Mouse (Mus musculus): ENCODE measurements around the gene Lamp1. TPM values are rescaled to one million over a fixed set of nuclear protein-coding genes. Genes with fewer than 3 reads are reported as not detected.

Gene Lamp1
- polyA plus RNA-seq, 1 experiment = not detected

DNA sequence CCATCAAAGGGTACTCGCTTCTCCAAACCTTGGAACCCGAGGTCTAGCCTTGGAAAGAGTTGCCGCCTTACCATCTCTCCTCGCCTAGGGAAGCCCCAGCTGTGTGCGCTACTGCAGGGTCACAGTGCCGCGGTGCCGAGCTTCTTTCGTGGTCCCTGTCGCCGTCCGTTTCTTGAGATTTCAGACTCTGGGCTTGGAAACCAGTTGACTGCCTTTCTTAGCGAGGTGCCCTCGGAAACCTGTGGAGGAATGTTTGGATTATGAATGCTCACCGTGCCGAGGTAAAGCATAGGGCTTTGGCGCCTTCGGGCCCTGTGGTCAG, 42.0 kb downstream of the Lamp1 start:
- H3K4me3 ChIP-seq (ENCODE audit: insufficient read depth, low read depth, low read length) = peak overlapping the region; percentile 32
- TF ChIP-seq CTCF (IDR thresholded peaks at IDR 0.05; ENCODE audit: insufficient read depth, low read depth, low read length) = no peak
- TF ChIP-seq POLR2A (IDR thresholded peaks at IDR 0.05; ENCODE audit: insufficient read depth, low read depth, low read length) = no peak
- peaks cover 14% of the 10 kb centered on the region for H3K4me1 ChIP-seq (ENCODE audit: control insufficient read depth, insufficient read depth, low read length)
- 2% methylated on average over 18 of the region's 18 CpGs for whole genome bisulfite sequencing
- no peak overlapping the region for H3K27ac ChIP-seq (ENCODE audit: insufficient read depth, low read depth, low read length)

DNA sequence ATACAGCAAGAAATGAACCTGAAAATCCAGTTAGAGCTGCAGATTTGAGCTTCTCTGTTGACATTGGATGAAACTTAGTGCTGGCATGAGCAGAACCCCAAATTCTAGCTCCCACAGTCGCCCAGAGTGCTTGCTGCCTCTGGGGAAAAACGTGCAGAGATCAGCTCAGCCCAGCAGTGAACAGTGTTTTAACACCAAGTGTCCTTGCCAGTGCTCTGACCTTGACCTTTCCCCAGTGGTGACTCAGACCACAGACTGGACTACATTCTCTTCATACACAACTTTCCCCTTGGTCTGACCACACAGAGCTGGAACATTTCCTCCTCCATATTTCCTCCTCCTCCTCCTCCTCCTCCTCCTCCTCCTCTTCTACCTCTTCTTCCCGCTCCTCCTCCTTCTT, 43.1 kb downstream of the Lamp1 start:
- WGBS = 69% methylated on average over 3 of the region's 3 CpGs
- no peak overlapping the region for H3K27ac ChIP-seq (ENCODE audit: insufficient read depth, low read depth, low read length)
- H3K4me1 ChIP-seq (ENCODE audit: control insufficient read depth, insufficient read depth, low read length) = peaks cover 14% of the 10 kb centered on the region
- no peak for TF ChIP-seq CTCF (IDR thresholded peaks at IDR 0.05; ENCODE audit: insufficient read depth, low read depth, low read length)
- TF ChIP-seq POLR2A (IDR thresholded peaks at IDR 0.05; ENCODE audit: insufficient read depth, low read depth, low read length) = no peak
- no peak overlapping the region for H3K4me3 ChIP-seq (ENCODE audit: insufficient read depth, low read depth, low read length)

DNA sequence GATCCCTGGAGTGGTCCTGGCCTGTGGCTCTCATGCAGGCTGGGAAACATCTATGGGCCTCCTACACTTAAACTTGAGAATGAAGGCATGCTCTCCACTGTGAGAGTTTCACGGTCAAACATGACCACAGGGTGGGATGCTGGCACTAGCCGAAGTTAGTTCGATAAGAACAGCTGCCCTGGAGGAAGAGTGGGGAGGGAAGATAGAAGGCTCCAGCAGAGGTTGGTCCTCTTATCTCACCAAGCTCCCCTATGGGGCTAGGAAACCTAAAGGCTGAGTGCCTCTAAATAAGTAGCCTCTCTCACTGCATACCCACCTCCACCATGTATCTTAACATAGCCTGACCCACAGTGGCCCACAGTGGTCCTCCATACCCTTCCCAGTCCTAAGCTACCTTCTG, 43.8 kb downstream of the Lamp1 start:
- Histone ChIP-seq H3K27ac (ENCODE audit: insufficient read depth, low read depth, low read length) (no peak overlapping the region), H3K4me1 (ENCODE audit: control insufficient read depth, insufficient read depth, low read length) (peaks cover 14% of the 10 kb centered on the region), H3K4me3 (ENCODE audit: insufficient read depth, low read depth, low read length) (no peak overlapping the region)
- WGBS = 89% methylated on average over 3 of the region's 3 CpGs
- TF ChIP-seq CTCF (IDR thresholded peaks at IDR 0.05; ENCODE audit: insufficient read depth, low read depth, low read length) = no peak
- TF ChIP-seq POLR2A (IDR thresholded peaks at IDR 0.05; ENCODE audit: insufficient read depth, low read depth, low read length) = no peak

DNA sequence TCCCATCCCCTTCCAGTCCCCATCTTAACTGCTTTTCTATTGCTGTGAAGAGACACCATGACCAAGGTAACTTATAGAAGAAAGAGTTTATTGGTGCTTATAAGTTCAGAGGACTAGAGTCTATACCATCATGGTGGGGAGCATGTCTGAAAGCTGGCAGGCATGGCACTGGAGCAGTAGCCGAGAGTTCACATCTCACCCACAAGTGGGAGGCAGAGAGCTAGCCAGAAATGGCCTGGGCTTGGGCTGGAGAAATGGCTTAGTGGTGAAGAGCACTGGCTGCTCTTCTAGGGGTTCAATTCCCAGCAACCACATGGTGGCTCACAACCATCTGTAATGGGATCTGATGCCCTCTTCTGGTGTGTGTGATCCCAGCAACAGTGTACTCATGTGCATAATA, 44.5 kb downstream of the Lamp1 start:
- TF ChIP-seq POLR2A (IDR thresholded peaks at IDR 0.05; ENCODE audit: insufficient read depth, low read depth, low read length) (no peak), CTCF (IDR thresholded peaks at IDR 0.05; ENCODE audit: insufficient read depth, low read depth, low read length) (no peak)
- Histone ChIP-seq H3K4me1 (ENCODE audit: control insufficient read depth, insufficient read depth, low read length) (peaks cover 14% of the 10 kb centered on the region), H3K27ac (ENCODE audit: insufficient read depth, low read depth, low read length) (no peak overlapping the region), H3K4me3 (ENCODE audit: insufficient read depth, low read depth, low read length) (no peak overlapping the region)
- WGBS = 82% methylated on average over 1 of the region's 1 CpGs

DNA sequence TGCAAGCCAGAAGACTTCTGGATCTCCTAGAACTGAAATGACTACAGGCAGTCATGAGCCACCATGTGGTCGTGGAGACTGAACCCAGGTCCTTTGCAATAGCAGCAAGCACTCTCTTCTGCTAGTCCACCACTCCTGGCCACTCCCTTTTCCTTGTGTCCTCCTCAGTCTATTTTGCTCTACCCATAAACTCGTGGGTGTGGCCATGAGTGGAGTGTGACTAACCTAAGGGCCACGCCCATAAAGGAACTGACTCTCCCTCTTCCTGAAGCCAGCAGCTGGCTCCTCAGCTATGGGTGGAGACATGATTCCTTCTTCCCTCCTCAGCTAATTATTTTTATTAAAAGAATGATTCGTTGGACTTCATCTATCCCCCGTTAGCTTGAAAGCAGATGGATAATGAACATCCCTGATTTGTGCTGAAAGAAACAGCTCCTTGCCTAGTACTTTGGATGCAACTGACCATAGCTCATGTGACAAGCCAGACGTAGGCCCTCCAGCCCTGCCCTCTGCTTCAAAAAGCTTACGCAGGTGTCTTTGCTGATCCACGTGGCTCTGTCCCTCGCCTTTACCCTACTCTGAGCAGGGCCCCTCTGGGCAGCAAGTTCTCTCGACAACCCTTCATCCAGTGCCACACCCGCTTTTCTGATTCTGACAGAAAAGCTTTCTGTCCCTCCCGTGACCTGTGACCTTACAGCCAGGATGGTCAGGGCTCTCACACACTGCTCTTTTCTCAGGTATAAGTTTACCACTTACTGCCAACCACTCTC, 45.6 kb downstream of the Lamp1 start:
- no peak overlapping the region for H3K27ac ChIP-seq (ENCODE audit: insufficient read depth, low read depth, low read length)
- no peak for TF ChIP-seq POLR2A (IDR thresholded peaks at IDR 0.05; ENCODE audit: insufficient read depth, low read depth, low read length)
- no peak for TF ChIP-seq CTCF (IDR thresholded peaks at IDR 0.05; ENCODE audit: insufficient read depth, low read depth, low read length)
- WGBS = 72% methylated on average over 12 of the region's 12 CpGs

DNA sequence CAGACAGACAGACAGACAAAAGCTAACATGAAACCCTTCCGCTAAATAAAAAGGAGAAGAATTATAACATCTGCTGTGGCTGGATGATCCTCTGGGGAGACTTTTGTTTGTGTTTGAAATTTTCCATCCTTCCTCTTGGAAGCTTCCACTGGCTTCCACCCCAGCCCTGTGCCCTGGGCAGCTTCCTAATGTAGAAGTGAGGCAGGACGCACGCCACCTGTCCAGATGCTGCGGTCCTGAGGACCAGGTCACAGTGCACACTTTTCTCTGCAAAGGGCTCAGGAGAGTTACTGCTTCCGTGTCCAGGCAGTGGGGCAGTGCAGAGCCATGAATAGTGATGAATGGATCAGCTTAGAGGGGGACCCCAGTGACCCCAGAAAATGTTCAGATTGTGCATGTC, 46.4 kb downstream of the Lamp1 start:
- TF ChIP-seq CTCF (IDR thresholded peaks at IDR 0.05; ENCODE audit: insufficient read depth, low read depth, low read length) = no peak
- TF ChIP-seq POLR2A (IDR thresholded peaks at IDR 0.05; ENCODE audit: insufficient read depth, low read depth, low read length) = no peak
- 88% methylated on average over 5 of the region's 5 CpGs for WGBS
- Histone ChIP-seq H3K4me1 (ENCODE audit: control insufficient read depth, insufficient read depth, low read length) (peaks cover 11% of the 10 kb centered on the region), H3K27ac (ENCODE audit: insufficient read depth, low read depth, low read length) (no peak overlapping the region), H3K4me3 (ENCODE audit: insufficient read depth, low read depth, low read length) (no peak overlapping the region)

More for the DNA sequence above, 45.6 kb downstream of the Lamp1 start:
- no peak overlapping the region for H3K4me3 ChIP-seq (ENCODE audit: insufficient read depth, low read depth, low read length)
- H3K4me1 ChIP-seq (ENCODE audit: control insufficient read depth, insufficient read depth, low read length) = peaks cover 18% of the 10 kb centered on the region

DNA sequence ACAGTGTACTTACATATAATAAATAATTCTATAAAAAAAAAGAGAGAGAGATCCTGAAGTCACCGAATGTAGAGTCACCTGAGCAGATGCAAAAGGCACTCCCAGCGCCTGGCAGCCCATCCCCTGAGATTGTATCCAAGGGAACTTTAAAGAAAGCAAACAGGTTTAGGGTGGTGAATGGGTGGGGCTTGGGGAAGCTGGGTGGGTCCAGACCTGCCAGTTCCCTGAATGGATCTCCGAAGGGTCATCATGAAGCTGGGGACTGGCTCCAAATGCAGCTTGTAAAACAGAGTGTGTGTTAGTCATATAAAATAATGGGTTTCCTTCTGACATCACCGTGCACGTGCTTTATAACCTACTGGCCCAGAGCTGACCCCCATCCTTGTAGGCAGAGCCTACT, 47.3 kb downstream of the Lamp1 start:
- peaks cover 6% of the 10 kb centered on the region for H3K4me1 ChIP-seq (ENCODE audit: control insufficient read depth, insufficient read depth, low read length)
- H3K27ac ChIP-seq (ENCODE audit: insufficient read depth, low read depth, low read length) = no peak overlapping the region
- H3K4me3 ChIP-seq (ENCODE audit: insufficient read depth, low read depth, low read length) = no peak overlapping the region
- WGBS = 57% methylated on average over 5 of the region's 5 CpGs
- no peak for TF ChIP-seq POLR2A (IDR thresholded peaks at IDR 0.05; ENCODE audit: insufficient read depth, low read depth, low read length)
- TF ChIP-seq CTCF (IDR thresholded peaks at IDR 0.05; ENCODE audit: insufficient read depth, low read depth, low read length) = no peak

DNA sequence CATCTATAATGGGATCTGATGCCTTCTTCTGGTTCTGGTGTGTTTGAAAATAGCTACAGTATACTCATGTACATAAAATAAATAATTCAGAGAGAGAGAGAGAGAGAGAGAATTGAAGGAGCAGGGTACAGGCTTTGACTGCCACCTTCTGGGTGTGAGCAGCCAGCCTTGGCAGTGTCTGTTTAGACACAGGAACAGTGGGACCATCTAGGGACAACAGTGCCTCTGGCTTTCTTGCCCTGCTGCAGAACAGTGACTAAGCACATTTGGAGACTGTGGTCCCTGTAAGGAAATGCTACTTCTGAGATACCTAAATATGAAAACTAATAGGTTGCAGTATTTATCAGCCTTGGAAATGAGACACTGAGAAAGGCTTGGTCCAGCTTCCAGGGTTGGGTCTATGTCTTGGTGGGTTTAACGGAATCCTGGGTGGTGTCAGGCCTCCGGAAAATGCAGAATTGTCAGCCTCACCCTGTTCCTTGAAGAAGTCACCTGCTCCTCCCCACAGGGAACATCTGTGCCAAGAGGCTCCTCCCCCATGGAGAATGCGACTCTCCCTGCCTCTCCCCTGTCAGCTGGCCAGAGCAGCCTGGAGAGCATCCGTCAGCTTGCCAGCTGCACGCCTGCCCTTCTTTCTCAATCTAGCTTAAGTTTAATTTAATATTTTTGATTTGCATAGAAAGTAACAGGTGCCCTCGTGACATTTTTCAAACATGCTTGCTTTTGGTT, 49.8 kb downstream of the Lamp1 start:
- WGBS = 45% methylated on average over 6 of the region's 6 CpGs
- H3K4me1 ChIP-seq (ENCODE audit: control insufficient read depth, insufficient read depth, low read length) = peaks cover 18% of the 10 kb centered on the region

DNA sequence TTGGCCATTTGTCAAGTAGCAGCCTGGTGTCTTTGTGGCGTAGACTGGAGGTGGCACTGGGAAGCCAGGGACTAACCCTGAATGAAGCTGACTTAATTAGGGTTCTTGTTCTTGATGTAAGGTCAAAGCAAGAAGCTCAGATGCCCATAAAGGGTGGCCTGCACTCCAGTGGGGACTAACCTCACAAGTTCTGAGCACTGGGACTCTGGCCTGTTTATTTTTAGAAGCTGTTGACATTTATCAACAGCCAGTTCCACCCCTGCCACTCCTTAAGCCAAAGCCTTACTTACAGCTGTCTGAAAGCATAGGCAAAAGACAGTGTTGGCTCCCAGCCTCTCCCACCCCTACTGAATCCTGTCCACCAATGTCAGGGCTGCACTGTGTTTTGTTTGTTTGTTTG, 50.8 kb downstream of the Lamp1 start:
- Histone ChIP-seq H3K27ac (ENCODE audit: insufficient read depth, low read depth, low read length) (peak overlapping the region; percentile 48; the same call in 1 of the 2 replicates), H3K4me3 (ENCODE audit: insufficient read depth, low read depth, low read length) (no peak overlapping the region), H3K4me1 (ENCODE audit: control insufficient read depth, insufficient read depth, low read length) (peaks cover 19% of the 10 kb centered on the region)
- 59% methylated on average over 1 of the region's 1 CpGs for WGBS
- TF ChIP-seq CTCF (IDR thresholded peaks at IDR 0.05; ENCODE audit: insufficient read depth, low read depth, low read length) = no peak
- TF ChIP-seq POLR2A (IDR thresholded peaks at IDR 0.05; ENCODE audit: insufficient read depth, low read depth, low read length) = no peak

More for the DNA sequence above, 49.8 kb downstream of the Lamp1 start:
- no peak for TF ChIP-seq CTCF (IDR thresholded peaks at IDR 0.05; ENCODE audit: insufficient read depth, low read depth, low read length)
- TF ChIP-seq POLR2A (IDR thresholded peaks at IDR 0.05; ENCODE audit: insufficient read depth, low read depth, low read length) = no peak
- Histone ChIP-seq H3K27ac (ENCODE audit: insufficient read depth, low read depth, low read length) (no peak overlapping the region), H3K4me3 (ENCODE audit: insufficient read depth, low read depth, low read length) (no peak overlapping the region)

Data from olfactory bulb, adult 2 months (tissue).